Mouse (Mus musculus): Measurements from ENCODE around the gene Gpkow. TPM values are rescaled to one million over a fixed set of nuclear protein-coding genes. Genes with fewer than 3 reads are reported as not detected.
"Not testable (repeated sequence)": the region's sequence is repeated elsewhere in the genome, so short reads cannot be mapped to it uniquely, and the experiment has no call there.

The Gpkow gene
- polyA plus RNA-seq, 1 experiment from 2014 or later: 44.1 TPM

DNA sequence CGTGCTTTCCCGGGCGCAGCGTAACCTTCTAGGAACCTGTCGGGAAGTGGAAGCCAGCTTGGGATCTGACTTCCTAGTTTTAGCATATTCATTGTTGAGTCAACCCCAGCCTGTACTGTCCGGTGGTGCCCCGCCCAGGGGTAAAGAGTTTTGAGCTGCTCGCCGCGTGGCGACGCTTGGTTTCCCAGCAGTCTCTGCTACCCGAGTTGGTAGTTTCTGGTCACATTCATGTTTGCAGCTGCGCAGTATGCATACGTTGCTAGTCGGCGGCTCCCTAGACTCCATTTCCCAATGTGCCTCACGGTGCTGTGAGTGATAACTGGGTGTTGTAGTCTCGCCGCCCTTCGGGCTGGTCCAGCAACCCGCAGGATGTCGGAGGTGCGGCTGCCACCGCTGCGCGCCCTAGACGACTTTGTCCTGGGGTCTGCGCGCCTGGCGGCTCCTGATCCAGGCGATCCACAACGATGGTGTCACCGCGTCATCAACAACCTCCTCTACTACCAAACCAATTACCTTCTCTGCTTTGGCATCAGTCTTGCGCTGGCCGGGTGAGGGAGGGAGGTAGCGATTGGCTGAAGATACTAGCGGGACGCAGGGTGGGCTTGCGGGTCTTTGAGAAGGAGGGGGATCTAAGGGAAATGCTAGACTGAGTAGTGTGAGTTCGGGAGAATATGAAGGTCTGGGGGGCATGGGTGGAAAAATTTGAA is 31.4 kb downstream of the Gpkow start, which contains the start of gene Praf2:
Gene Praf2 (plus strand): TSS at position 225 of the 707 bp plus-strand sequence.
- H3K27me3 ChIP-seq: no peaks in the 10 kb centered on the region
- H3K4me1 ChIP-seq: peaks cover 13% of the 10 kb centered on the region; the same call in 1 of the 2 replicates
- peaks cover 30% of the 10 kb centered on the region for H3K36me3 ChIP-seq (ENCODE audit: poor library complexity, severe bottlenecking)
- no peak within 1 kb of the TSS for H3K27ac ChIP-seq
- 15% methylated on average over 42 of the region's 42 CpGs for WGBS
- peak within 1 kb of the TSS; percentile 63 for H3K4me2 ChIP-seq
- peak; percentile 96 for ATAC-seq
- peak within 1 kb of the TSS; percentile 62 for H3K9ac ChIP-seq
- peak within 1 kb of the TSS; percentile 48 for H3K4me3 ChIP-seq
- no peaks in the 10 kb centered on the region for H3K9me3 ChIP-seq (replicated peaks)

DNA sequence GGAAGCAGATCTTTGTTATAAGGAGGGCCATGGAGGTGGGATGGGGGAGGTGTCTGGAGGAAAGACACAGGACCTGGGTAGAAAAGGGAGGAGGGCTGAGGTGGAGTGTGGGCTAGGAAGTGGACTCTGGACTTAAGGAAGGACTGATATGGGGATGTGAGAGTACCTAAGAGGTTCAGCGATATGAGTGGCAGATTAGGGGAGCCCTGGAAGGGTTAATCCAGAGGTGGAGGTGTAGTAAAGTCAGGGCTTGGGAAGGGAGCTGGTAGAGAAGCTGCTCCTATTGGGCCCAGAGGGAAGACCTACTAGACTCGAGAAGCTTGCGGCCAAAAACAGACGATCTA is 32.0 kb downstream of the Gpkow start:
- no peak; the same call in 1 of the 2 replicates for ATAC-seq
- H3K4me3 ChIP-seq: peak overlapping the region; percentile 48
- H3K36me3 ChIP-seq (ENCODE audit: poor library complexity, severe bottlenecking): peaks cover 30% of the 10 kb centered on the region
- H3K9me3 ChIP-seq (replicated peaks): no peaks in the 10 kb centered on the region
- 18% methylated on average over 4 of the region's 4 CpGs for WGBS
- no peak overlapping the region for H3K27ac ChIP-seq
- H3K4me2 ChIP-seq: peak overlapping the region; percentile 63
- H3K27me3 ChIP-seq: no peaks in the 10 kb centered on the region
- peak overlapping the region; percentile 62 for H3K9ac ChIP-seq
- peaks cover 13% of the 10 kb centered on the region; the same call in 1 of the 2 replicates for H3K4me1 ChIP-seq

DNA sequence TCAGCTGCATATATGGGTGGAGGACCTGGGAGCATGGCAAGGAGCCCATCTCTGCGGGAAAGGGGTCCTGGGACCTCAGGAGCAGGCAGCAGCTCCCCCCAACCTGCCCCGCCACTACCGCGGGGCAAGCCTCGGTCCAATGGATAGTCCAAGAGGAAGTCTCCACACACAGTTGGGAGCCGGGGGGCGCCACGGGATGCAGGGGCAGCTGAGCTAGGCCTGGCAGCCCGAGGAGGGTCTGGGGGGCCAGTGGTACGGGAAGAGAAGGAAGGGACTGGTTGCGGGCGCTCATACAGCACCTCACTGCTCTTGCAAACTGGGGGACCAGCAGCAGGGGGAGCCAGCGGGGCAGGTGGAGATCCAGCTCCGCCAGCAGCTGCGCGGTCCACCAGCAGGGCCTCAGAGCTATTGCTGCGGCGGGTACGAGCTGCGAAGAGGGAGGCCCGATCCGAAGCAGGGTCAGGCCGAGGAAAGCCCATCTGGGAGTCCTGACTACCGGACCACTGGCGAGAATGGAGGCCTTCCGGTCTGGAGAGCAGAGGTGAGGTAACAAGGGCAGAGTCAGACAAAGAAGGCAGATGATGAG is 36.7 kb downstream of the Gpkow start:
- H3K27me3 ChIP-seq: no peaks in the 10 kb centered on the region
- ATAC-seq: no peak
- no peak overlapping the region for H3K4me2 ChIP-seq
- H3K9ac ChIP-seq: no peak overlapping the region
- H3K27ac ChIP-seq: no peak overlapping the region
- H3K36me3 ChIP-seq (ENCODE audit: poor library complexity, severe bottlenecking): peaks cover 38% of the 10 kb centered on the region
- 42% methylated on average over 26 of the region's 26 CpGs for WGBS
- no peaks in the 10 kb centered on the region for H3K9me3 ChIP-seq (replicated peaks)
- H3K4me3 ChIP-seq: no peak overlapping the region
- H3K4me1 ChIP-seq: 0 out of 2 replicates have a peak, but pooled peaks cover 9% of the 10 kb centered on the region

DNA sequence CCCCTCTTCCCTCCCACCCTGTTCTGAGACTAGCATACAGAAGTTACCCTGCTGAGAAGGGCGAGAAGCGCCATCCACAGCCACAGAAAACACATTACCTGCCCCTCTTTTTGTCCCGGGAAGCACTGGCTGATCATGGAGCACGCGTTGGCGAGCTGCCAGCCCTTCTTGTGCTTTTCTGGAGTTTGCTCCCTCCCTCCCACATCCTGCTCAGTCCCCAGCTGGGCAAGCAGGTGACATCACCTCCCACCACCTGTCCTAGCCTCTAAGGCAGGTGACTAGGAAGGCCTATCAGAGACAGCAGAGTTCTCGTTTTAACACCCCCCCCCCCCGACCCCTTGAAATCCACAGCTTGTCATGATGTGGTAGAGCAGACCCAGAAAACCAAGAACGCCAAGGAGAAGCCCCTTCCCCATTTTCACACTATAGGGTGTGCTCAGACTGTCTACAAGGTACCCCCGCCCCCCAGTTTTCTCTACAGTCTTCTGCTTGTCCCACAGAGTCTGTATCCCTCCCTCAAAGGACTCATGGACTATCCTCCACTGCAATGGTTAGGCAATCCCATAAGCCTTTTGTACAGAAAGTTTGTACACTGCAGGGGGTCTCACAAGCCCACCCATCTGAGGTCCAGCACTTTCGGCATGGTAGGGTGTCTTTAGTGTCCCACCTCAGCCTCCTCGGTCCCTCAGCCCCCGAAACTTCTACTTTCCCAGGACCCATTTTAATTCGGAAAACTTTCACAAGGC is 42.6 kb downstream of the Gpkow start:
- Histone ChIP-seq H3K4me3 (no peak overlapping the region), H3K4me2 (no peak overlapping the region), H3K27me3 (no peaks in the 10 kb centered on the region), H3K9ac (no peak overlapping the region), H3K4me1 (0 out of 2 replicates have a peak, but pooled peaks cover 4% of the 10 kb centered on the region), H3K9me3 (replicated peaks) (no peaks in the 10 kb centered on the region), H3K27ac (no peak overlapping the region), H3K36me3 (ENCODE audit: poor library complexity, severe bottlenecking) (peaks cover 28% of the 10 kb centered on the region)
- ATAC-seq: peak; percentile 50; the same call in 1 of the 2 replicates
- WGBS: 66% methylated on average over 14 of the region's 14 CpGs

DNA sequence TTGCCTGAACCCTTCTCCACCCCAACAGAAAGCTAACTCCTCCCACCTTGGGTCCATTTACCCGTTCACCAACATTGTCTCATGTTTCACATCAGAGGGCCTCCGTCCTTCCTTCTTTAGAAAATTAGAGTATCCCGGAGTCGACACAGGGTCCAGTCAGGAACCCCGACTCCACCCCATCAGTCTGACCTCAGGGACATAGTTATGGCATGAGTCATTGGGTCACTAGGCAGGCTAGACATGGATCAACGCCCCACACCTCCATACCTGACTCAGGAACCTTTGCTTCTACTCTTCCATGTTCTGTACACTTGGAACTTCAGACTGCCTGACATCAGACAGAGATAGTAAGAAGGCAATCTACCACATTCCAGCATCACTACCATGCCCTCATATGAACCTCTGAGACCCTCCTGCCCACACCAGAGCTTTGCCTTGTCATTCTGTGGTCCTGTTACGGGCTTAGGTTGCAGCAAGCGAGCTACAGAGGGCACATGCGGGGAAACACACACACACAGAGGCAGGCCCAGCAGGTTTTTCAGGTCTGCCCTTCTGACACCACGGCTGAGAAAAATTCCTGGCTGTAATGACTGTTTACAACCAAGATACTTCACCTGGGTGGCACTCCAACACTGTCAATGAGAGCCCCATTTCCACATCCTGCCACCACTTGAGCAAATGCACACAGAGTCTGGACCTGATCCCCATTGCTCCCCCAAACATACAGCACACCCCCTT is 43.3 kb downstream of the Gpkow start:
- Histone ChIP-seq H3K27ac (no peak overlapping the region), H3K9ac (no peak overlapping the region), H3K27me3 (no peaks in the 10 kb centered on the region), H3K4me2 (no peak overlapping the region), H3K9me3 (replicated peaks) (no peaks in the 10 kb centered on the region), H3K4me3 (no peak overlapping the region), H3K4me1 (0 out of 2 replicates have a peak, but pooled peaks cover 4% of the 10 kb centered on the region), H3K36me3 (ENCODE audit: poor library complexity, severe bottlenecking) (peaks cover 23% of the 10 kb centered on the region)
- ATAC-seq: no peak
- WGBS: 79% methylated on average over 10 of the region's 10 CpGs

DNA sequence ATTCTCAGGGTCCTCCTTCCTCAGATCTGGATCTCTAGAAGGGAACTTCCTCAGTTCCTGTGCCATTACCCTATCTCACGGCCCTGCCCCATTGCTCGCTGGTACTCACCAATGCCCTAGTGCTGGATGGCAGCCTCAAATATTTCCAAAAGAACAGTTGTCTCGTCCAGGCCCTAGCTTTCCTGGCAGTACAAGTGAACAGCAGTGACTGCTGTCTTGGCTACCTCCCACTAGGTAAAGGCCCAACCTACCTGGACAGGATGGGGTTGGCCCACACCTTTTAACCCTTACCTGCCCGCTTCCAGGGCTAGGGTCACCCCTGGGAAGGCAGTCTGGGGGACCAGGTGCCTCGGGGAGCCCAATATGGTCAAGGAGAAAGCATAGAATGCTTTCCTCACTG is 44.2 kb downstream of the Gpkow start:
- Histone ChIP-seq H3K27ac (no peak overlapping the region), H3K9ac (no peak overlapping the region), H3K9me3 (replicated peaks) (no peaks in the 10 kb centered on the region), H3K27me3 (no peaks in the 10 kb centered on the region), H3K4me2 (no peak overlapping the region), H3K4me1 (0 out of 2 replicates have a peak, but pooled peaks cover 4% of the 10 kb centered on the region), H3K36me3 (ENCODE audit: poor library complexity, severe bottlenecking) (peaks cover 17% of the 10 kb centered on the region), H3K4me3 (no peak overlapping the region)
- WGBS: 72% methylated on average over 5 of the region's 5 CpGs
- no peak for ATAC-seq

DNA sequence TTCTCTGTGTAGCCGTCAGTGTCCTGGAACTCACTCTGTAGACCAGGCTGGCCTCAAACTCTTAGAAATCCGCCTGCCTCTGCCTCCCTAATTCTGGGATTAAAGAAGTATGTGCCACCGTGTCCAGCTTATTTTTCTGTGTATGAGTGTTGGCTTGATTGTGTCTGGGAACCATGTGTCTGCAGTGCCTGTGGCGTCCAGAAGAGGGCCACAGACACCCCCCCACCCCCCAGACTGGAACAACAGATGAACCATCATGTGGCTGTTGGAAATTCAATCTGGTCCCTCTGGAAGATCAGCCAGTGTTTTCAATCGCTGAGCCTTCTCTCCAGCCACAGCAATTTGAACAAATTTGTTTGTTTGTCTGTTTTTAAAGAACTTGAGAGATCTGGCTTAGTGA is 46.5 kb downstream of the Gpkow start:
- Histone ChIP-seq H3K9me3 (replicated peaks) (no peaks in the 10 kb centered on the region), H3K9ac (no peak overlapping the region), H3K4me1 (0 out of 2 replicates have a peak, but pooled peaks cover 4% of the 10 kb centered on the region), H3K4me3 (no peak overlapping the region), H3K27me3 (no peaks in the 10 kb centered on the region), H3K27ac (no peak overlapping the region), H3K36me3 (ENCODE audit: poor library complexity, severe bottlenecking) (no peaks in the 10 kb centered on the region), H3K4me2 (no peak overlapping the region)
- 57% methylated on average over 5 of the region's 5 CpGs for WGBS
- ATAC-seq: no peak

DNA sequence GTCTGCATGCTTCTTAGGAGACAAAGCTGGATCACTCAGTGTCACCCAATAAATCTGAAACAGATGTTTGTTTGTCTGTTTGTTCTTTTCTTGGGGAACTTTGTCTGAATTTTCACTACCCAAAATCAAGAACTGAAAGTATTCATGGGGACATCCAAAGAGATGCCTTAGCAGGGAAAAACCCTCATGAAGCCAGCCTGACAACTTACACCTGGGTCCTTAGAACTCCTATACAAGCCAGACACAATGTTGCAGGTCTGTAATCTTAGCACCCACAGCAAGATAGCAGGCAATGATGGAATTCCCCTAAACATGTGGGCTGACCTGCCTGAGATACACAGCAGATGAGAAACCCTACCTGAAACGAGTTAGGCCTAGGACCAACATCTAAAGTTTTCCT is 48.0 kb downstream of the Gpkow start:
- Histone ChIP-seq H3K9ac (no peak overlapping the region), H3K36me3 (ENCODE audit: poor library complexity, severe bottlenecking) (no peaks in the 10 kb centered on the region), H3K27ac (no peak overlapping the region), H3K4me3 (no peak overlapping the region), H3K4me1 (peaks cover 8% of the 10 kb centered on the region; the same call in 1 of the 2 replicates), H3K4me2 (no peak overlapping the region), H3K9me3 (replicated peaks) (no peaks in the 10 kb centered on the region), H3K27me3 (no peaks in the 10 kb centered on the region)
- no peak for ATAC-seq
- WGBS: 61% methylated on average over 1 of the region's 1 CpGs

DNA sequence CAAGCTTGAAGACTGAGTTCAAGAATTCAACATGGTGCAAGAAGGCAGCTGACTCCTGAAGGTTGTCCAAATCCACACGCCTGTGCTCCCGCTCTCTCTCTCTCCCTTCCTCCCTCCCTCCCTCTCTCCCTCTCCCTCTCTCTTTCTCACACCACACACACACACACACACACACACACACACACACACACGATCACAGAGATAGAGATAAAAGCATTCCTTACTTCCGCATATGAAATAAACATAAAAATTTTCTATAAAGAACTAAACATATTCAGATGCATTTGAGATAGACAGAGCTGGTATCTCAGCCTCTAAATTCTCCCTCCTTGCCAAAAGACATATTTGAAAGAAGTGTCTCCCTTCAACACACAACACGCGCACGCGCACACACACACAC is 48.5 kb downstream of the Gpkow start:
- 92% methylated on average over 8 of the region's 8 CpGs for WGBS
- Histone ChIP-seq H3K27me3 (no peaks in the 10 kb centered on the region), H3K4me1 (peaks cover 9% of the 10 kb centered on the region; the same call in 1 of the 2 replicates), H3K9ac (no peak overlapping the region), H3K9me3 (replicated peaks) (no peaks in the 10 kb centered on the region), H3K4me2 (no peak overlapping the region), H3K27ac (no peak overlapping the region), H3K4me3 (no peak overlapping the region), H3K36me3 (ENCODE audit: poor library complexity, severe bottlenecking) (no peaks in the 10 kb centered on the region)
- ATAC-seq: no peak

DNA sequence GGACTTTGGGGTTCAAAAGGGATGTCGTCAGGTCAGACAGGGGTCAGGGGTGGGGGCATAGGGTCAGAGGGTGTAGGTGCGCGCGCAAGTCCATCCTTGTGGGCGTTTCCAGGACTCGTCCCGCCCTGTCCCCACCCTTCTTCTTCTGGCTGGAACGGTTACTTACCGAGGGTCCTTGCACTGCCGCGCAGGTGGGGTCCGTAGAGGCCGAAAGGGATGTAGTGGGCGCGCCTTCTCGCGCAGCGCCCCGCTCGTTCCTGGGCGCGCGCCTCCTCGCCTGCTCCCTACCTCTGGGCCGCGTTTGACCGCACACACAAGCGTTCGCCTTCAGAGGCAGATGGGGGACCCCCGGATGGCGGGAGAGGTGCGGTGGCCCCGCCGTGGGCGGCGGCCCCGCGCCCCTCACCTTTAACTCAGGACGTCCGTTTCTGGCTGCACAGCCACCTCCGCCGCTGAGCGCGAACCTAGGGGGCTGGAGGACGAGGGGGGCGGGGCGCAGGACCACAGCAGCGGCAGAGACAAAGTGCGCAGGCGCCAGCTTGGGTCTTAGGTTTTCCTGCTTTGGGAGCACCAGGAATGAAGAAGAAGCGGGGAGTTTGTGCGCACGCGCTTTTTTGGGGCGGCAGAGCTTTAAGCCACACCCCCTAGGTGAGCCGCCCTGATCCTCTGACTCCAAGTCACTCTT is 53.6 kb downstream of the Gpkow start, which contains the start of gene Ccdc120:
Gene Ccdc120 (minus strand): TSS at position 474 of the 685 bp plus-strand sequence.
- no peaks in the 10 kb centered on the region for H3K9me3 ChIP-seq (replicated peaks)
- ATAC-seq: peak; percentile 91
- WGBS: 16% methylated on average over 36 of the region's 56 CpGs
- no peak within 1 kb of the TSS for H3K27ac ChIP-seq
- no peaks in the 10 kb centered on the region for H3K36me3 ChIP-seq (ENCODE audit: poor library complexity, severe bottlenecking)
- peak within 1 kb of the TSS; percentile 60 for H3K4me3 ChIP-seq
- H3K4me1 ChIP-seq: peaks cover 9% of the 10 kb centered on the region; the same call in 1 of the 2 replicates
- peak within 1 kb of the TSS; percentile 79 for H3K9ac ChIP-seq
- H3K4me2 ChIP-seq: peak within 1 kb of the TSS; percentile 62
- no peaks in the 10 kb centered on the region for H3K27me3 ChIP-seq

DNA sequence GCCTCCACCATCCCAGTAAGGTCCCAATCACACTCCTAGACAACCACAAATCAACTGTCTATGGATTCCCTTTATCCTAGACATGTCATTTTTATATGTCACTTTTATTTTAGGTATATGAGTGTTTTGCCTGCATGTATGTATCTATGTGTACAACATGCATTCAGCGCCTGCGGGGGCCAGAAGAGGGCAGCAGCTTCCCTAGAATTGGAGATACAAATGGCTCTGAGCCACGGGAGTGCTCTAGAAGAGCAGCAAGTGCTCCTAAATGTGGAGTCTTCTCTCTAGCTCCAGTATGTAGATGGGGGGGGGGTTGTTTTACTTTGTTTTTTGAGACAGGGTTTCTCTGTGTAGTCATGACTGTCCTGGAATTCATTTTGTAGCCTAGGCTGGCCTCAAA is 56.7 kb downstream of the Gpkow start:
- H3K9ac ChIP-seq; H3K27ac ChIP-seq; H3K4me3 ChIP-seq; H3K36me3 ChIP-seq (ENCODE audit: poor library complexity, severe bottlenecking); H3K4me2 ChIP-seq; H3K4me1 ChIP-seq; H3K9me3 ChIP-seq (replicated peaks); ATAC-seq; H3K27me3 ChIP-seq: not testable (repeated sequence)
- WGBS: 11% methylated on average over 3 of the region's 3 CpGs
